Mouse (Mus musculus) mouse embryonic stem cell (cell line): ENCODE data around the gene Zfp335.

Experiments
- in situ Hi-C, 2 experiments: fragments of 300-500 bp; cut with MboI; formaldehyde crosslinking; loops; 1 replicate in 1 of 2; 3 replicates in 1 of 2; pipeline ENCODE4 v1.14.3; 2019 to 2020; ENCODE audit warnings: low sequenced_read_pairs in 2 of 2, low pct_unique_long_range_greater_than_20kb in 1 of 2, mixed read lengths in 1 of 2; ENCODE audit not compliant: unreplicated experiment in 1 of 2

The Zfp335 gene

DNA sequence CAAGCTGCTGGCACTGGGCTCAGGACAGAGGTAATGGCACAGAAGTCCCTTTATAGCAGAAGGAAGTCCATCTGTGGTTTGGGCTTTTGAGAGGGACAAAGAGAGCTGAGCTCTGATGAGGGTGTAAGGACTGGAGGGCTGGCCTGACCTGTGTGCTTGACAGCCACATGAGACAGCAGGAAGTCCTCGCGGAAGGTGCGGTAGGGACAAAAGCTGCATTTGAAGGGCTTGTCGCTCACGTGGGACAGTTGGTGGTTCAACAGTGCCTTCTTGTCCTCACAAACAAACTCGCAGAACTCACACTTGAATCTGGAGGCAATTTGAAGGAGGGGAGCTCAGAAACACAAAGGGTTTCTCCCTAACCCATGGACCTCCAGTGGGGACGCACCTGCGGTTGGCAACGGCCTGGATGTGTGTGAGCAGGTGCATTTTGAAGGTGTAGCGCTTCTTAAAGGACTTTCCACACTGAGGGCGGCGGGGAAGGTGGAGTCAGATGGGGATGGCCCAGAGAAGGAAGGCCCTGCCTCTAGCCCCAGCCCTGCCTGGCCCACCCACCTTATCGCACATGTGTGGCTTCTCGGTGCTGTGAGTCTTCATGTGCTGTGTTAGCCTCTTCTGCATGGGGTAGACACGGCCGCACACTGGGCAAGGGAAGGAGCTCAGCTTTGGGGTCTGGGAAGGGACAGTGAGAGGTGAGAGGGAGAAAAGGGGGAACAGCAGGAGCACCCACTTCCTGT lies 11.7 kb downstream of the Zfp335 start:
- in situ Hi-C loops = loop anchor here in 1 of 2 experiments (10.0 kb wide), 1 partner anchor 55 kb away; no protein-coding TSS in a partner anchor

DNA sequence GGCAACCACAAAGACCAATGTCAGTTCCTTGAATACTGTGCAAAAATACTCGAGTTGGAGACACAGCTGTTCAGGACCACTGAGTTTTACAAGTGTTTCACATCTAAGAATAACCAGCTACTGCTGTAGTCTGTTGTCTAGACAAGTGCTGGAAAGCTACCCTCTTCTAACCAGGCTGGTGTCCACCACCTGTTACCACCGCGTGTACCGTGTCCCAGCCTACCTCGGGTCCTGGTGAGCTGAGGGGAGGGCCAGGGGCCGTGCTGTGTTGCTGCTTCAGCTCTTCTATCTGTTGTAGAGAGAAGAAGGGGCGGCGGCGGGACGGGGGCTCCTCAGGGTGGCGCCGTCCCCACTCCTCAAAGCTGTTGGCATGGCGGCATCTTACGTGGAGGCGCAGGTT lies 12.5 kb downstream of the Zfp335 start:
- in situ Hi-C loops = loop anchor here in 1 of 2 experiments (10.0 kb wide), 1 partner anchor 54 kb away; no protein-coding TSS in a partner anchor

DNA sequence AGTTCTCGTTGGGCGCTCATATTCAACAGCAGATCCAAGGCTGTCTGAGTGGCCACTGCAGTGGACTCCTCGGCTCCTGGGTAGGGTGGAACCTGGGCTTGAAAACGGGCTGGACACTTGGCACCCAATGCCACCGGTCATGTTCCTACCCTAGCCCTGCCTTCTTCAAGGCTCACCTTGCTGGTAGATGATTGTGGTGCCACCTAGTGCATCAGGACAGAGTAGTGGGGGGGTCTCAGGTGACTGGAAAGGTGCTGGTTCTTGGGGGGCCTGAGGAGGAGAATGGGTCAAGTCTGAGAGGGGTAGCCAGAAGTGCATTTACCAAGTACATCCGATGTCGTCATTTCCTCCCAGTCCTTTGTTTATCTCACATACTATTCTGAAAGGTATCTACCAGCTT lies 13.5 kb downstream of the Zfp335 start:
- in situ Hi-C loops = loop anchor here in 1 of 2 experiments (10.0 kb wide), 1 partner anchor 53 kb away; no protein-coding TSS in a partner anchor

DNA sequence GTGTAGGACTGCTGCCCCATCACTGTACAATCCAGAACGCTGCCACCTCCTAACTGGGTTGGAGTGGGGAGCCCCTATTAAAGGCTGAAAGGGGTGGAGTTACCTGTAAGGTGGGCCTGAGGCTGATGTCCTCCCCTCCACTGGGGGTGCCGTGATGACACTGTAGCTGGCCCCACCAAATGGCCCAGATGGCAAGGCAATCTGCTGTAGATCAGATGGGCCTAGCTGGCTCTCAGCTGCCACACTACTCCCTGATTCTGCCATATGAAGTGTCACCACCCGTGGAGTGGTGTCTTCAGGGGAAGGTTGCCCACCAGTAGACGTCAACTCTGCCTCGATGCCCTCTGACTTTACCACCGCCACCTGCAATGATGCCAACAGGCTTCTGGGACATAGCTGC lies 15.7 kb downstream of the Zfp335 start:
- in situ Hi-C loops = loop anchor here in 1 of 2 experiments (10.0 kb wide), 1 partner anchor 51 kb away; no protein-coding TSS in a partner anchor

DNA sequence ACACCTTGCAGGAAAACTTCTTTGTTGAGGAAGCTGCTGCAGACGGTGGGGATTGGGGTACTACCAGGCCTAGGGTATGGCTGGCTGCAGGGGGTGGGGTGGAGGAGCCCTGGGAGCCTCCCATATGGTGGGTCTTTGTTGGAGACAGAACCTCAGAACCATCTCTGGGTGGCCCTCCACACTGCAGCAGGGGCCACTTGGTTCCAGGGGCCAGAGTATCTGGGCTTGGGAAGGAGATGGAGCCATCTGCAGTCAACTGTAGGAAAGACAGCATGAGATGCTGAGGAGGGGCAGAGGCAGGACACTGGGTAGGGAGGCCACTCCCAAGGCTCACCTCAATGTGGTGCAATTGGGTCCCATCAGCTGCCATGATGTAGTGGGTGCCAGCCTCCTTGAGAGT lies 16.9 kb downstream of the Zfp335 start:
- in situ Hi-C loops = loop anchor here in 1 of 2 experiments (10.0 kb wide), 1 partner anchor 50 kb away; no protein-coding TSS in a partner anchor

DNA sequence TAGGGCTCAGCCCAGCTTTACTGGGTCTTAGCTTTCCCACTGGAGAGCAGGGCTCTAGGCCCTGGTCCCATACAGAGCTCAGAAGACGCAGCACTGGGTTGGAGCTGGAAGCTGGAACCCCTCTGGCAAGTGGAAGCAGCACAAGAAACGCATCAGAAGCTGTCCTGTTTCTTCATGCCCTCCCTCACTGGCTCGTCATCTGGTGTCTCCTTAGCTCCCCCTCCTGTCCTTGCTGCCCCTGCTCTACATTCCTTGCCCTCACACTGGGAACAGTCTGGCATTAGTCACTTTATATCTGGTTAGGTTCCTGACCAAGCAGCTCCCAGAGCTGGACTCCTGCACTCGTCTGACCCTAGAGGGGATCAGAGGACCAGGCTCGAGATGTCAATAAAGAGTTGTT lies 17.5 kb downstream of the Zfp335 start:
- in situ Hi-C loops = loop anchor here in 1 of 2 experiments (10.0 kb wide), 1 partner anchor 49 kb away; no protein-coding TSS in a partner anchor

DNA sequence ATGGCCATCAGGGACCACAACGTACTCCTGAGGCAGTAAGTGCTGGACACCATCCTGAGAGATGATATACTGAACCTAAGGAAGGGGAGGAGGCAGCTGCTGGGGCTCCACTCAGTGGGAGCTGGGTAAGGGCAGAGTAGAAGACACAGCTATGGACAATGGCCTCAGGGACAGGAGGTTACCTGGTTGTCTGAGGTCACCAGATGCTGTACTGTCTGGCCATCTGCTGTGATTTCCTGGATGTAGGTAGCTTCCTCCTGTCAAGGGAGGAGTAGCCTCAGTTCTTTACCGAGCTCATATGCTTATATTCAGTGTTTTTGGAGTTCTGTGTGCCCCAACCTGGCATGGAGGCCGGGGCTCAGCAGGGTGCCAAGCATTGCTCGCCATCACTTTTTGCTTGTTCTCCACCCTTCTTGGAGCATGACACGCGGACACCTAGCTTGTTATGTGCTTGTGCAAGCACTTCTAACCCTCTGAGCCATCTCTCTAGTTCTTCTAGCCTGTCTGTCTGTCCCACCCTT lies 18.8 kb downstream of the Zfp335 start:
- in situ Hi-C loops = loop anchor here in 1 of 2 experiments (10.0 kb wide), 1 partner anchor 48 kb away; no protein-coding TSS in a partner anchor

DNA sequence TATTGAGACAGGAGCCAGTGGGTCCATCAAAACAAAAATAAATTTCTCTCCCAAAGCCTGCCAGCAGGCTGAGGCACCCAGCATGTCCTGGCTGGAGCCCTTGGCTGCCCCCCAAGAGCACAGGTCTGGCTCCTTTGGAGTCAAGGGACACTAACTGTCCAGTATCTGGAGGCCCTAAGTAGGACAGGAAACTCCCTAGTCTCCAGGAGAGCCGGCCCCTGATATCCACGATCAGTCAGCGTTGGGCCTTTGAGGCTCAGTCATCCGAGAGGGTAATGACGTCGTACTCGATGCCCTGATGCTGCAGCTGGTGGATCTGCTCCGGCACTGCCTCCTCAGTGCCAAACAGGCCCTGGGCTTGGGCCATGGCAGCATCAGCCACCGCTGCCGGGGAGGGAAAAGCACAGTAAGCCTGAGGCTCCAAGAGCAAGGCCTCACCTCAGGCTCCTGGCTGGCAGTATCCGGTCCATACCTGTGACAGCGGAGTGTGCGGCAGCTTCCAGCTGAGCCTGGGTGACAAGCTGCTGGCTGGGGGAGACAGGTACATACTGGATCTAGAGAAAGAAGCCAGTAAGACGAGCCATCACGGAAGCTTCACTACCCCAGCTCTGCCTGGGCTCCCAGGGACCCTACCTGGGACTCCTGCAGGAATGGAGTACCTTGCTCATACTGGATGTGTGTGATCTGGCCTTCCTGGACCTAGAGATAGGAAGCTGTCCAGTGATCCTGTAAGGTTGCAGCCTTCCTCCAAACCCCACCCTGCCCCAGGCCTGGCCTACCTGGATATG lies 19.5 kb downstream of the Zfp335 start:
- in situ Hi-C loops = loop anchor here in 1 of 2 experiments (10.0 kb wide), 1 partner anchor 47 kb away; no protein-coding TSS in a partner anchor

DNA sequence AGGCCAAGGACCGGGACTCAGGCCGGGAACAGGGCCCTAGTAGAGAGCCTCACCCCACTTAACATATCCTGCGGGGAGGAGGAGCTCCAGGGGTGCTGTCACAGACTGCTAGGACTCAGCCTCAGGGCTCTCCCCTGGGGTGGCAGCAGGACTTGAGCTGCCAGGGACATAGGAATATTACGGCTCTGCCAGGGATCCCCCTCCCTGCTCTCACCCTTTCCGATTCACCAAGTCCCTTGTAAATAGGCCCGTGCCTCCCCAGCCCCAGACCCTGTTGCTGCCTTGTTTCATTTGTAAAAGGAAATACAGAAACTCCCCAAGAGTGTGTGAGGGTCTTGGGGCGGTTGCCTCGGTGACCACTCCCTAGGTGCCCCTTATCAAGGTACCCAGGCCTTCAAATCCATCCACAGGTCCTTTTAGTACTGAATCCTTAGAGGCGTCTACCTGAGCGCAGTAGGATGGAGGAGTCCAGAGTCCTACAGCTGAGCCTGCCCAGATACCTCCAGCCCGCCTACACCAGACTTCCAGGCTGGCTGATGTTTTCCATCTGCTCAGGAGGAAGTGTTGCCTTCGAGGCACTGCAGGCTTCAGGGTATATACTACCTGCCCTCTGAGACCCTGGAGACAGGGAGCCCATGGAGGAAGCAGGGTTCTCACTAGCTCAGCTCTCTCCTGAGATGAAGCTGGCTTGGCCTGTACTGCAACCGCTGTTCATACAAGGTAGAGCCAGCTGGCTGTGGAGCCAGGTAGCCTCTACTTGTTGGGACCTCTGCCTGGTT lies 20.3 kb downstream of the Zfp335 start:
- in situ Hi-C loops = loop anchor here in 1 of 2 experiments (10.0 kb wide), 1 partner anchor 46 kb away; no protein-coding TSS in a partner anchor

DNA sequence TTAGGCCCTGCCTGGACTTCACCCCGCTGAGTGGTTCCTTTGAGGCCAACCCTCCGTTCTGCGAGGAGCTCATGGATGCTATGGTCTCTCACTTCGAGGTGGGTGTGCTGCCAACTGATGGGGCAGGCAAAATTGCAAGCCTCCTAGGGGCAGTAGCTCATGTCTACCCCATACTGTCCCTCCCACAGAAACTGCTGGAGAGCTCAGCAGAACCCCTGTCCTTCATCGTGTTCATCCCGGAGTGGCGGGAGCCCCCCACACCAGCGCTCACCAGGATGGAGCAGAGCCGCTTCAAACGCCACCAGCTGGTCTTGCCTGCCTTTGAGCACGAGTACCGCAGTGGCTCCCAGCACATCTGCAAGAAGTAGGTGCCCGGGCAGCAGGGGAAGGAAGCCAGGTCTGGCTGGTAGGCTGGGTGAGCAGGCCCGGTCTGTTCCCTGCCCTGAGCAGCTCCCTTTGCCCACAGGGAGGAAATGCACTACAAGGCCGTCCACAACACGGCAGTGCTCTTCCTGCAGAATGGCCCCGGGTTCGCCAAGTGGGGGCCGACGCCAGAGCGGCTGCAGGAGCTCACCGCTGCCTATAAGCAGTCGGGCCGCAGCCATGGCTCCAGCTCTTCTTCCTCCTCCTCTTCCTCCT lies 21.0 kb downstream of the Zfp335 start:
- in situ Hi-C loops = loop anchor here in 1 of 2 experiments (10.0 kb wide), 1 partner anchor 46 kb away; no protein-coding TSS in a partner anchor

DNA sequence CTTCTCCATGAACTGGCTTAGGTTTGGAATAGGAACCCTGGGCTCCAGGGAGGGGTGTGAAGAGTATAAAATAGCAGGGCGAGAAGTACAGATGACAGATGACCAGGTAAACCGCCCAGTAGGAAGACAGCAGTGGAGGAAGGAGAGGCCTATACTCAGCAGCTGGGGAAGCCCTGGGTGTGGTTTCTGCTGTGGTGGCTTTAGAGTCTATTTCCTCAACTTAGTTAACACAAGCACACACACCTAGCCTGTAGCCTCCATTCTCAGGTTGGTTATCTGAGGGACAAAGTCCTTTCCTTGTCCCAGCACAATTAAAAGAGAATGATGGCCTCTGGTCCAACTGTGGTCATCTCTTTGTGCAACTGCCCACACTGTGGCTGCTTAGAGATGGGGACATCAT lies 21.6 kb downstream of the Zfp335 start:
- in situ Hi-C loops = loop anchor here in 1 of 2 experiments (10.0 kb wide), 1 partner anchor 45 kb away; no protein-coding TSS in a partner anchor

DNA sequence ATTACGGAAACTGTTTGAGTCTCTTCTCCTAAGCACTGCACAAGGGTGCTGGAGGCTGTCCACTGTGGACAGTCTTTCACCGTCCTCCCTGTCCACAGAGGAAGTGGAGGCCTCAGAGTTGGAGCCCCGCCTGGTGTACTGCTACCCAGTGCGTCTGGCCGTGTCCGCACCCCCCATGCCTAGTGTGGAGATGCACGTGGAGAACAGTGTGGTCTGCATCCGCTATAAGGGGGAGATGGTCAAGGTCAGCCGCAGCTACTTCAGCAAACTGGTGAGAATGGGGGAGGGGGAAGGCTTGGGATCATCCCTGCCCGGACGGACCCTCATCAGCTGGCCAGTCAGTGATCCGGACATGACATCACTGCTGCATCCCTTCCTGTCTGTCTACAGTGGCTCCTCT lies 22.6 kb downstream of the Zfp335 start:
- in situ Hi-C loops = no loop called here

DNA sequence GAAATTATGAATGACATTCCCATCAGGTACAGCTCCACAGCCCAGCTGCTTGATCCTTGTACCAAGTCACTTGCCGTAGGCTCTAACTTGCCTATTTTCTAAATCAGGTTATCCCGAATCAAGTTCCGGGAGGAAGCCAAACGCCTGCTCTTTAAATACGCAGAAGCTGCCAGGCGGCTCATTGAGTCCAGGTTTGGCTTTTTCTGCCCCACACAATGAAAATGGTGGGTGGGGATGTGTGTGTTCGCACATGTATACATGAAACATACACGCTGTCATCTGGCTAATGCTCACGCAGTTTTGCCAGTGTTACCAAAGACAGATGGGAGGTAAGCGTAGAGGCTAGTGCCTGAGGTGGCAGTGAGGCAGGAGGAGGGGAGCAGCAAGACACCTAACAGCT lies 24.9 kb downstream of the Zfp335 start:
- in situ Hi-C loops = no loop called here

DNA sequence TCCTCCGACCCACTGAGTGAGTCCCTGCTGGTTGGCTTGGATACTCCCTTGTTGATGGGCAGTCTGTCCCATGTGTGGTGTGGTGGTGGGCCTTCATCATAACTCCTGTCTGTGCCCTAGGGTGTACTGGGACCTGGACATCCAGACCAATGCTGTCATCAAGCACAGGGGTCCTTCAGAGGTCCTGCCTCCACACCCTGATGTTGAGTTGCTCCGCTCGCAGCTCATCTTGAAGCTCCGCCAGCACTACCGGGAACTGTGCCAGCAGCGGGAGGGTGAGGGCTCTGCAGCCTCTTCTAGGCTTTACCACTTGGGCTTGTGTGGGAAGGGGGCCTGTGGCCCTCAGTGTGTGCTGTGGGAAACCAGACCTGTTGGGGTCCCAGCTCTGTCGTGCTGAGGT lies 25.8 kb downstream of the Zfp335 start:
- in situ Hi-C loops = no loop called here

DNA sequence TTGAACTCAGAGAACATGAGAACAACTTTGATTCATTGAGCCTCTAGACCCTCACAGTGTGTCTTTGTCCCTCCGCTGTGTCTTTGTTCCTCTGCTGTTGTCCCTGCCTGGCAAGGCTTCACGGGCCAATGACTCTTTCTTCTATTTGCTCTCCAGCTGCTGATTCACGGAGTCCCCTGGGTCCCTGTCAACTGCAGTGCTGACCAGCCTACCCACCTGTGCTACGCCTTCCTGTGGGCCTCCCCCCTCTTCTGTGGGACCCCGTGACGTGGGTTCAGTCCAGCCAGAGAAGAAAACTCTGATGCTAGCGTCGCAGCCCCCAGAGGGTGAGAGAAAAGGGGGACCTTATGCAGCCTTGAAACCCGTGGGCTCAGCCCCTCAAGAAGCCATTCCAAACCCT lies 28.9 kb downstream of the Zfp335 start:
- in situ Hi-C loops = no loop called here

DNA sequence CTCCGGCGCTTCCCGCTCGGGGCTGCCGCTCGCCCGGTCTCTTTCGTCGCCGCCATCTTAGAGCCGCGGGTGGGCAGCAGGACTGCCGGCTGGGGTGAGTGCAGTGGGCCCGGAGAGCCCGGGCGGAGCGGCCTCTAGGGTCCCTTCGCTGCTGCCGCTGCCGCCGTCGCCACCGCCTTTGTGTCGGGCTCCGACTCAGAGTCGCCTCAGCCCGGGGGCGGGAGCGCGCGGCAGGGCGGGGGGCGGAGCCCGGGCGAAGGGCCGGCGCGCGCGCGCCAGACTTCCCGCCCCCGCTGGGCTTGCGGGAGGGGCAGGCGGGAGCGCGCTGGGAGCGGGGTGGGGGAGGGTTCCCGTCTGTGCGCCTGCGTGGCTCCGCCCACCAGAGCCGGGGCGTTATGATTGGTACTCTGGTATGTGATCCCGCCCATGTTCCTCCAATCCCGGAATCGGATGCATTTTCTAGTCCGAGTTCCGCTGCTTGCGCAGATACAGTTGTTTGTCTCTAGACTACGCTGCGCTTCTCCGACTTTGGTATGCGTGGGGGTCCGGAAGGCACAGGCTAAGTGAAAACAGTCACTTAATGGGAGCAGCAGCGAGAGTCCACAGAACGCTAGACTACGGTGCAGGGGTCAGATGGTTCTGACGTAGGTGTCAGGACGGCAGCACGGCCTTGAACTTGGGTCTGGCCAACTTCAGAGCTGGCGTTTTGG lies 31.8 kb downstream of the Zfp335 start:
- in situ Hi-C loops = no loop called here

DNA sequence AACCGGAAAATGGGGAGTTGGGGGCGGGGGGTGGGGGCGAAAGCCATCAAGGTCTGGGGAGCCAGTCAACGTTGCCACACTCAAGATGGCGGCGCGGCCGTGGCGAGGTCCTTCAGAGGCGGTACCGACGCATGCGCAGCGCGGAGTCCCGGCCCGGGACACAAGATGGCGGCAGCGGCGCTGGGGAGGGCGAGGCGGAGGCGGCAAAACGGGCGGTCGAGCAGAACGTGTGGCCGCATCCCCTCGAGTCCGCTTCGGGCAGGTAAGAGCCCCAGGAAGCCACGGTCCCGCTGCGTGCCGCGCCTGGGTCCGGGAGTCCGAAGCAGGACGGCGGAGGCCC lies 32.4 kb downstream of the Zfp335 start, which contains the start of gene Pcif1:
Gene Pcif1 (plus strand): TSS at position 77 of the 340 bp plus-strand sequence.
- in situ Hi-C loops = no loop called here
